Mouse (Mus musculus) adrenal gland, postnatal 36 days (tissue): Measurements from ENCODE around the gene Adgrf3. TPM values are rescaled to one million over a fixed set of nuclear protein-coding genes. Genes with fewer than 3 reads are reported as not detected.

ENCODE experiments used
- DNase-seq, 2 experiments: peaks; one replicate each; pipeline ENCODE4 v3.0.0; 2021; ENCODE audit warnings: mixed read lengths in 1 of 2
- microRNA-seq: library from miRNA; unstranded; fragments of <30 nt; microRNA quantifications from one replicate; pipeline ENCODE4 v1.2.0, GENCODE M21; 2021
- total RNA-seq, 2 experiments: library from RNA; stranded (reverse); gene quantifications; 2 replicates each; pipeline ENCODE4 v1.2.3; 2021

The Adgrf3 gene
- total RNA-seq, 2 experiments from 2014 or later, result not detected

- peak in 1 of 2 experiments; percentile 39 for DNase-seq
Observed at GRCm38 (mm10) chr5:30152007-30152406, 53.5 kb downstream of the Adgrf3 start.

GRCm38 (mm10) chr5:30148133-30148920 is 57.2 kb downstream of the Adgrf3 start:
- no peak for DNase-seq

- DNase-seq, result no peak
Observed at GRCm38 (mm10) chr5:30146526-30146925, 59.0 kb downstream of the Adgrf3 start.

Small RNA genes lying within 50 kb of the gene (microRNA-seq; reads per million reads assigned to microRNA genes)
- gene Mir1960, result 2.7 reads per million, percentile 5 among the genes with 10 or more reads in this experiment

Other genes with a start within 250 kb of the Adgrf3 start
- gene Il6, start 192.6 kb downstream of the Adgrf3 start, total RNA-seq, result not detected
- gene Tyms, start 132.1 kb downstream of the Adgrf3 start, total RNA-seq, result 10 to 100 TPM; 21.3 to 22.2 TPM
- gene Garem2, start 100.6 kb downstream of the Adgrf3 start, total RNA-seq, result not detected
- gene 3110082J24Rik, start 99.6 kb downstream of the Adgrf3 start, total RNA-seq, result not detected
- 100 to 1,000 TPM; 505 to 525 TPM for gene Hadha, start 50.6 kb downstream of the Adgrf3 start, total RNA-seq
- gene Hadhb, start 50.5 kb downstream of the Adgrf3 start, total RNA-seq, result 100 to 1,000 TPM; 827 to 996 TPM
- 10 to 100 TPM; 24.2 to 25.9 TPM for gene Selenoi, start 26.9 kb upstream of the Adgrf3 start, total RNA-seq
- gene Drc1, start 75.7 kb upstream of the Adgrf3 start, total RNA-seq, result under 1 TPM; 0.26 to 0.43 TPM